Comparison of ENCODE assay signal across 9 mouse cellular contexts in genomic region chr8:119195695-119196094, GRCm38 (mm10).
DNase-seq lines count a peak whose midpoint lies in the region; ATAC-seq and TF ChIP-seq lines count a peak whose summit lies in the region.
"Had no signal": no experiment of that assay in that cellular context is flagged by ENCODE, and none has a peak within 500 bp of the region (broad histone marks: within the 10 kb centered on the region; RNA-seq: fewer than 3 reads in every experiment).

No protein-coding gene starts in this region.

- H3K27ac ChIP-seq in forebrain, embryonic 11.5 days (ENCODE audit: low read depth, low read length) = no peak overlapping the region
- no peak overlapping the region for H3K27ac ChIP-seq in forebrain, embryonic 10.5 days
- H3K27ac ChIP-seq in liver, adult 2 months (replicated peaks; ENCODE audit: insufficient read depth, low read depth, low read length) = no peak overlapping the region
- no peak overlapping the region for H3K27ac ChIP-seq in liver, embryonic 11.5 days (ENCODE audit: low read depth, low read length)
- H3K27ac ChIP-seq: liver, embryonic 15.5 days had no signal

- peak; percentile 39; the same call in 1 of the 2 replicates for TF ChIP-seq CTCF in liver, adult 2 months (IDR thresholded peaks at IDR 0.05; ENCODE audit: low read depth, low read length)

- 61% methylated on average over 8 of the region's 8 CpGs for WGBS in forebrain, embryonic 11.5 days
- WGBS in forebrain, embryonic 10.5 days = 63% methylated on average over 8 of the region's 8 CpGs
- 60% methylated on average over 8 of the region's 8 CpGs for WGBS in liver, adult 2 months
- 62% methylated on average over 8 of the region's 8 CpGs for WGBS in liver, embryonic 11.5 days

- H3K9ac ChIP-seq in forebrain, embryonic 11.5 days (ENCODE audit: low read length) = no peak overlapping the region
- H3K9ac ChIP-seq in liver, adult 2 months (ENCODE audit: low read depth, low read length) = no peak overlapping the region
- H3K9ac ChIP-seq in liver, embryonic 11.5 days (ENCODE audit: low read depth, low read length) = no peak overlapping the region
- H3K9ac ChIP-seq: liver, embryonic 15.5 days had no signal

- H3K27me3 ChIP-seq in forebrain, embryonic 11.5 days (ENCODE audit: control insufficient read depth, insufficient read depth, low read length) = no peaks in the 10 kb centered on the region
- H3K27me3 ChIP-seq in forebrain, embryonic 10.5 days (ENCODE audit: poor library complexity, severe bottlenecking) = no peaks in the 10 kb centered on the region
- H3K27me3 ChIP-seq in liver, adult 2 months (ENCODE audit: control insufficient read depth, insufficient read depth, low read length) = peaks cover 2% of the 10 kb centered on the region; the same call in 1 of the 2 replicates
- H3K27me3 ChIP-seq in liver, embryonic 11.5 days (replicated peaks; ENCODE audit: control insufficient read depth, insufficient read depth, low read length) = no peaks in the 10 kb centered on the region
- H3K27me3 ChIP-seq: liver, embryonic 15.5 days had no signal

- no peaks in the 10 kb centered on the region for H3K36me3 ChIP-seq in forebrain, embryonic 11.5 days (ENCODE audit: control insufficient read depth, insufficient read depth, low read length)
- H3K36me3 ChIP-seq in forebrain, embryonic 10.5 days (replicated peaks) = no peaks in the 10 kb centered on the region
- no peaks in the 10 kb centered on the region for H3K36me3 ChIP-seq in liver, adult 2 months (ENCODE audit: control insufficient read depth, insufficient read depth, low read length)
- no peaks in the 10 kb centered on the region for H3K36me3 ChIP-seq in liver, embryonic 11.5 days (ENCODE audit: control insufficient read depth, insufficient read depth, low read length)
- H3K36me3 ChIP-seq: liver, embryonic 15.5 days had no signal

- H3K9me3 ChIP-seq in forebrain, embryonic 11.5 days (ENCODE audit: control insufficient read depth, low read length) = no peaks in the 10 kb centered on the region
- H3K9me3 ChIP-seq in forebrain, embryonic 10.5 days = peaks cover 4% of the 10 kb centered on the region; the same call in 1 of the 2 replicates
- H3K9me3 ChIP-seq in liver, embryonic 11.5 days (ENCODE audit: control insufficient read depth, low read length) = no peaks in the 10 kb centered on the region
- H3K9me3 ChIP-seq: liver, embryonic 15.5 days had no signal

- no peaks in the 10 kb centered on the region for H3K79me2 ChIP-seq in liver, adult 2 months (ENCODE audit: control insufficient read depth, insufficient read depth, low read length)

- no peak overlapping the region for H3K4me3 ChIP-seq in forebrain, embryonic 11.5 days (ENCODE audit: low read depth, low read length)
- H3K4me3 ChIP-seq in forebrain, embryonic 10.5 days = no peak overlapping the region
- no peak overlapping the region for H3K4me3 ChIP-seq in liver, adult 2 months (ENCODE audit: insufficient read depth, low read depth, low read length)
- no peak overlapping the region for H3K4me3 ChIP-seq in liver, embryonic 11.5 days (ENCODE audit: low read depth, low read length)
- H3K4me3 ChIP-seq: liver, embryonic 15.5 days had no signal

- no peak overlapping the region for H3K4me2 ChIP-seq in forebrain, embryonic 11.5 days (ENCODE audit: low read depth, low read length, severe bottlenecking)
- no peak overlapping the region for H3K4me2 ChIP-seq in liver, embryonic 11.5 days
- H3K4me2 ChIP-seq: liver, embryonic 15.5 days had no signal

- TF ChIP-seq POLR2A in liver, adult 2 months (IDR thresholded peaks at IDR 0.05; ENCODE audit: extremely low read depth, insufficient read depth, low read length) = no peak

- DNase-seq in forebrain, embryonic 11.5 days (ENCODE audit: low spot score) = peak; percentile 66
- DNase-seq in forebrain, embryonic 10.5 days (ENCODE audit: extremely low spot score, low spot score) = no peak
- DNase-seq in liver, adult 2 months (ENCODE audit: extremely low read depth, low read depth, low spot score) = no peak
- no peak for DNase-seq in liver, embryonic 11.5 days (ENCODE audit: low spot score)
- peak; percentile 65 for DNase-seq in retina, embryonic 14.5 days (ENCODE audit: low spot score)
- DNase-seq in spleen, postnatal 14 days (ENCODE audit: low spot score in 2 of 2) = no peak

- no peaks in the 10 kb centered on the region for H3K4me1 ChIP-seq in forebrain, embryonic 11.5 days (replicated peaks; ENCODE audit: control insufficient read depth, insufficient read depth, low read length)
- no peaks in the 10 kb centered on the region for H3K4me1 ChIP-seq in forebrain, embryonic 10.5 days
- no peaks in the 10 kb centered on the region for H3K4me1 ChIP-seq in liver, adult 2 months (ENCODE audit: control insufficient read depth, insufficient read depth, low read length)
- H3K4me1 ChIP-seq in liver, embryonic 11.5 days (replicated peaks; ENCODE audit: control insufficient read depth, insufficient read depth, low read length) = no peaks in the 10 kb centered on the region
- H3K4me1 ChIP-seq: liver, embryonic 15.5 days had no signal

- no peak for ATAC-seq in forebrain, embryonic 11.5 days (replicated peaks; ENCODE audit: low FRiP score)
- ATAC-seq in liver, embryonic 11.5 days (replicated peaks; ENCODE audit: low FRiP score) = no peak
- ATAC-seq in cerebellum, adult (ENCODE audit: insufficient number of reproducible peaks, low FRiP score, low TSS enrichment) = peak; percentile 32; the same call in 1 of the 2 replicates
- ATAC-seq in granulocyte monocyte progenitor cell, adult 5-6 weeks (replicated peaks; ENCODE audit: poor library complexity, severe bottlenecking) = peak; percentile 42; the same call in 1 of the 2 replicates

Comparison
In these comparisons a context has a peak if more than half of its experiments do, and no peak if none do; other contexts are left out.
1. DNase-seq: peak in forebrain, embryonic 11.5 days (single experiment) and retina, embryonic 14.5 days (single experiment); none in forebrain, embryonic 10.5 days (single experiment), liver, adult 2 months (single experiment), liver, embryonic 11.5 days (single experiment) and spleen, postnatal 14 days (0 of 2).
2. ATAC-seq: peak in cerebellum, adult (single experiment) and granulocyte monocyte progenitor cell, adult 5-6 weeks (single experiment); none in forebrain, embryonic 11.5 days (single experiment) and liver, embryonic 11.5 days (single experiment).